Mouse (Mus musculus) lung, postnatal 0 days (tissue): ENCODE results near the gene Mef2d. TPM values are rescaled to one million over a fixed set of nuclear protein-coding genes. Genes with fewer than 3 reads are reported as not detected.

Experiments used
- ATAC-seq: fragments of 200-750 bp; cut with Nextera tagmentation; 2 replicates; pipeline ENCODE4 v1.8.0; 2017; ENCODE audit warnings: moderate library complexity
- DNase-seq: peaks from one replicate; pipeline ENCODE4 v3.0.0-alpha.2; 2016; ENCODE audit warnings: low spot score
- H3K27ac ChIP-seq: fragments of 300-500 bp; sonication (generic); 2 replicates; pipeline ENCODE4 v1.5.1; 2014; ENCODE audit warnings: antibody characterized with exemption, mild to moderate bottlenecking, low read length, mixed read lengths
- H3K27me3 ChIP-seq: fragments of 300-500 bp; sonication (generic); replicated peaks from 2 replicates; pipeline ENCODE4 v1.6.1; 2014; ENCODE audit warnings: low read length, mixed read lengths; ENCODE audit not compliant: insufficient read depth
- H3K36me3 ChIP-seq: fragments of 300-500 bp; sonication (generic); 2 replicates; pipeline ENCODE4 v1.6.1; 2014; ENCODE audit warnings: low read length, mixed read lengths; ENCODE audit not compliant: insufficient read depth
- H3K4me1 ChIP-seq: fragments of 300-500 bp; sonication (generic); 2 replicates; pipeline ENCODE4 v1.6.1; 2014; ENCODE audit warnings: antibody characterized with exemption, low read depth, low read length, mixed read lengths; ENCODE audit not compliant: insufficient read depth
- H3K4me2 ChIP-seq: fragments of 300-500 bp; sonication (generic); replicated peaks from 2 replicates; pipeline ENCODE4 v1.6.1; 2014; ENCODE audit warnings: low read depth, mild to moderate bottlenecking, low read length, moderate library complexity, mixed read lengths
- H3K4me3 ChIP-seq: fragments of 300-500 bp; sonication (generic); 2 replicates; pipeline ENCODE4 v1.5.1; 2014; ENCODE audit warnings: low read depth, low read length
- H3K9ac ChIP-seq: fragments of 300-500 bp; sonication (generic); replicated peaks from 2 replicates; pipeline ENCODE4 v1.6.1; 2014; ENCODE audit warnings: low read depth, mild to moderate bottlenecking
- H3K9me3 ChIP-seq: fragments of 300-500 bp; sonication (generic); 2 replicates; pipeline ENCODE4 v1.6.1; 2016; ENCODE audit warnings: low read length, mixed read lengths
- CTCF ChIP-seq: IDR thresholded peaks from 2 replicates; pipeline ENCODE4 v1.5.1; 2016; ENCODE audit warnings: antibody characterized with exemption, mild to moderate bottlenecking
- EP300 ChIP-seq: IDR thresholded peaks from 2 replicates; pipeline ENCODE4 v1.6.1; 2016; ENCODE audit warnings: antibody characterized with exemption, mild to moderate bottlenecking, control low read depth
- WGBS: fragments of 180-500 bp; shearing (Covaris S2); extraction: QIAGEN DNeasy Blood & Tissue Kit; methylation state at CpG from one replicate; pipeline ENCODE4 v1.1.7; 2014; 5-methylcytosine and 5-hydroxymethylcytosine counted together
- microRNA-seq: library from miRNA; unstranded; fragments of <30 nt; microRNA quantifications from one replicate; pipeline ENCODE4, GENCODE M21; 2016
- polyA plus RNA-seq: library from polyadenylated mRNA; unstranded; fragments of >200 nt; fragmentation: Nextera tagmentation; extraction: Ambion mirVana; gene quantifications from 2 replicates; pipeline ENCODE4 v1.2.1, GENCODE M21; 2015

Gene Mef2d
- polyA plus RNA-seq, 1 experiment from 2014 or later = 15.4 TPM

GRCm38 (mm10) chr3:88220842-88221241, 78.7 kb downstream of the Mef2d start:
- Histone ChIP-seq H3K4me1 (0 out of 2 replicates have a peak, but pooled peaks cover under 1% of the 10 kb centered on the region), H3K27me3 (peaks cover 45% of the 10 kb centered on the region), H3K9me3 (no peaks in the 10 kb centered on the region), H3K36me3 (no peaks in the 10 kb centered on the region), H3K4me3 (no peak overlapping the region), H3K27ac (no peak overlapping the region), H3K9ac (no peak overlapping the region), H3K4me2 (no peak overlapping the region)
- DNase-seq = peak; percentile 79
- ATAC-seq = peak; percentile 75
- TF ChIP-seq EP300 (no peak), CTCF (peak; percentile 71)
- 0% methylated on average over 6 of the region's 6 CpGs for WGBS

Small RNA genes within 50 kb of the gene (microRNA-seq; reads per million reads assigned to microRNA genes)
- gene Gm25641 = not detected
- gene Mir3093 = not detected
- gene Mir9-1 = not detected

Other genes with a start within 250 kb of the Mef2d start
- gene Hdgf, start 236.1 kb upstream of the Mef2d start, polyA plus RNA-seq = 186 and 199 TPM in 2 replicates
- gene Mrpl24, start 222.9 kb upstream of the Mef2d start, polyA plus RNA-seq = 61.6 and 66.6 TPM in 2 replicates
- gene Isg20l2, start 212.1 kb upstream of the Mef2d start, polyA plus RNA-seq = 22.5 and 24.9 TPM in 2 replicates
- gene Rrnad1, start 211.7 kb upstream of the Mef2d start, polyA plus RNA-seq = 10.8 and 11.2 TPM in 2 replicates
- gene Crabp2, start 193.7 kb upstream of the Mef2d start, polyA plus RNA-seq = 0.21 and 0.38 TPM in 2 replicates
- 22.2 and 30.7 TPM in 2 replicates for gene Nes, start 171.3 kb upstream of the Mef2d start, polyA plus RNA-seq
- 0.33 and 0.56 TPM in 2 replicates for gene Bcan, start 142.1 kb upstream of the Mef2d start, polyA plus RNA-seq
- not detected in 2 replicates for gene Hapln2, start 114.8 kb upstream of the Mef2d start, polyA plus RNA-seq
- 8.0 and 10.8 TPM in 2 replicates for gene Gpatch4, start 99.3 kb upstream of the Mef2d start, polyA plus RNA-seq
- gene Naxe, start 83.9 kb upstream of the Mef2d start, polyA plus RNA-seq = 180 and 186 TPM in 2 replicates
- not detected in 2 replicates for gene Ttc24, start 64.1 kb upstream of the Mef2d start, polyA plus RNA-seq
- gene Iqgap3, start 60.4 kb upstream of the Mef2d start, polyA plus RNA-seq = 0.92 and 1.6 TPM in 2 replicates
- 3.9 and 4.9 TPM in 2 replicates for gene Rhbg, start 112.3 kb downstream of the Mef2d start, polyA plus RNA-seq
- 1.8 and 2.0 TPM in 2 replicates for gene Gm38392, start 144.8 kb downstream of the Mef2d start, polyA plus RNA-seq
- 10.8 and 13.1 TPM in 2 replicates for gene Tsacc, start 154.6 kb downstream of the Mef2d start, polyA plus RNA-seq
- 173 and 177 TPM in 2 replicates for gene Cct3, start 154.7 kb downstream of the Mef2d start, polyA plus RNA-seq
- 273 and 278 TPM in 2 replicates for gene Glmp, start 182.7 kb downstream of the Mef2d start, polyA plus RNA-seq
- gene Tmem79, start 193.8 kb downstream of the Mef2d start, polyA plus RNA-seq = 9.0 and 9.6 TPM in 2 replicates
- 19.7 and 19.8 TPM in 2 replicates for gene Smg5, start 193.9 kb downstream of the Mef2d start, polyA plus RNA-seq
- 4.3 and 5.3 TPM in 2 replicates for gene Paqr6, start 222.2 kb downstream of the Mef2d start, polyA plus RNA-seq
- 0.14 and 0.39 TPM in 2 replicates for gene Bglap3, start 230.4 kb downstream of the Mef2d start, polyA plus RNA-seq
- gene Bglap2, start 236.3 kb downstream of the Mef2d start, polyA plus RNA-seq = not detected in 2 replicates
- not detected in 2 replicates for gene Bglap, start 242.1 kb downstream of the Mef2d start, polyA plus RNA-seq